Mouse (Mus musculus): Measurements from ENCODE around the gene Spag7. TPM values are rescaled to one million over a fixed set of nuclear protein-coding genes. Genes with fewer than 3 reads are reported as not detected.

Spag7 gene
- polyA plus RNA-seq, 1 experiment = 32.2 TPM

GRCm38 (mm10) chr11:70630129-70630528 lies 39.1 kb downstream of the Spag7 start:
- 82% methylated on average over 7 of the region's 7 CpGs for WGBS
- TF ChIP-seq POLR2A (IDR thresholded peaks at IDR 0.05; ENCODE audit: control insufficient read depth, extremely low read depth, insufficient read depth, low read length, poor library complexity) = no peak
- TF ChIP-seq CTCF (IDR thresholded peaks at IDR 0.05; ENCODE audit: borderline replicate concordance, control insufficient read depth, extremely low read depth, insufficient read depth, low read length, poor library complexity) = no peak
- no peaks in the 10 kb centered on the region for H3K27me3 ChIP-seq (ENCODE audit: control insufficient read depth, insufficient read depth, low read length)
- no peaks in the 10 kb centered on the region for H3K4me1 ChIP-seq (replicated peaks; ENCODE audit: control insufficient read depth, insufficient read depth, low read length)
- no peak for DNase-seq
- H3K27ac ChIP-seq (ENCODE audit: control insufficient read depth, insufficient read depth, low read length) = no peak overlapping the region
- H3K4me3 ChIP-seq (ENCODE audit: control insufficient read depth, insufficient read depth, low read length) = no peak overlapping the region
- H3K36me3 ChIP-seq (ENCODE audit: control insufficient read depth, insufficient read depth, low read length) = no peaks in the 10 kb centered on the region

GRCm38 (mm10) chr11:70629557-70629956 lies 39.7 kb downstream of the Spag7 start:
- DNase-seq = peak; percentile 55
- WGBS = 62% methylated on average over 5 of the region's 5 CpGs
- no peak overlapping the region for H3K4me3 ChIP-seq (ENCODE audit: control insufficient read depth, insufficient read depth, low read length)
- H3K4me1 ChIP-seq (replicated peaks; ENCODE audit: control insufficient read depth, insufficient read depth, low read length) = no peaks in the 10 kb centered on the region
- no peaks in the 10 kb centered on the region for H3K27me3 ChIP-seq (ENCODE audit: control insufficient read depth, insufficient read depth, low read length)
- TF ChIP-seq POLR2A (IDR thresholded peaks at IDR 0.05; ENCODE audit: control insufficient read depth, extremely low read depth, insufficient read depth, low read length, poor library complexity) = no peak
- TF ChIP-seq CTCF (IDR thresholded peaks at IDR 0.05; ENCODE audit: borderline replicate concordance, control insufficient read depth, extremely low read depth, insufficient read depth, low read length, poor library complexity) = no peak
- H3K27ac ChIP-seq (ENCODE audit: control insufficient read depth, insufficient read depth, low read length) = no peak overlapping the region
- H3K36me3 ChIP-seq (ENCODE audit: control insufficient read depth, insufficient read depth, low read length) = no peaks in the 10 kb centered on the region

- Histone ChIP-seq H3K4me3 (ENCODE audit: control insufficient read depth, insufficient read depth, low read length) (no peak overlapping the region), H3K27ac (ENCODE audit: control insufficient read depth, insufficient read depth, low read length) (no peak overlapping the region), H3K36me3 (ENCODE audit: control insufficient read depth, insufficient read depth, low read length) (no peaks in the 10 kb centered on the region), H3K4me1 (replicated peaks; ENCODE audit: control insufficient read depth, insufficient read depth, low read length) (no peaks in the 10 kb centered on the region), H3K27me3 (ENCODE audit: control insufficient read depth, insufficient read depth, low read length) (no peaks in the 10 kb centered on the region)
- 94% methylated on average over 2 of the region's 2 CpGs for WGBS
- no peak for DNase-seq
- TF ChIP-seq POLR2A (IDR thresholded peaks at IDR 0.05; ENCODE audit: control insufficient read depth, extremely low read depth, insufficient read depth, low read length, poor library complexity) = no peak
- TF ChIP-seq CTCF (IDR thresholded peaks at IDR 0.05; ENCODE audit: borderline replicate concordance, control insufficient read depth, extremely low read depth, insufficient read depth, low read length, poor library complexity) = no peak
These were observed 40.8 kb downstream of the Spag7 start for GRCm38 (mm10) chr11:70628431-70628830.

GRCm38 (mm10) chr11:70626877-70627276 lies 42.3 kb downstream of the Spag7 start:
- Histone ChIP-seq H3K27me3 (ENCODE audit: control insufficient read depth, insufficient read depth, low read length) (no peaks in the 10 kb centered on the region), H3K27ac (ENCODE audit: control insufficient read depth, insufficient read depth, low read length) (no peak overlapping the region), H3K4me1 (replicated peaks; ENCODE audit: control insufficient read depth, insufficient read depth, low read length) (no peaks in the 10 kb centered on the region), H3K36me3 (ENCODE audit: control insufficient read depth, insufficient read depth, low read length) (no peaks in the 10 kb centered on the region), H3K4me3 (ENCODE audit: control insufficient read depth, insufficient read depth, low read length) (no peak overlapping the region)
- TF ChIP-seq CTCF (IDR thresholded peaks at IDR 0.05; ENCODE audit: borderline replicate concordance, control insufficient read depth, extremely low read depth, insufficient read depth, low read length, poor library complexity) (no peak), POLR2A (IDR thresholded peaks at IDR 0.05; ENCODE audit: control insufficient read depth, extremely low read depth, insufficient read depth, low read length, poor library complexity) (no peak)
- no peak for DNase-seq
- WGBS = 86% methylated on average over 4 of the region's 4 CpGs

- H3K4me3 ChIP-seq (ENCODE audit: control insufficient read depth, insufficient read depth, low read length) = no peak overlapping the region
- WGBS = 43% methylated on average over 4 of the region's 4 CpGs
- TF ChIP-seq POLR2A (IDR thresholded peaks at IDR 0.05; ENCODE audit: control insufficient read depth, extremely low read depth, insufficient read depth, low read length, poor library complexity) = no peak
- peak; percentile 22; the same call in 1 of the 2 replicates for TF ChIP-seq CTCF (IDR thresholded peaks at IDR 0.05; ENCODE audit: borderline replicate concordance, control insufficient read depth, extremely low read depth, insufficient read depth, low read length, poor library complexity)
- no peak overlapping the region for H3K27ac ChIP-seq (ENCODE audit: control insufficient read depth, insufficient read depth, low read length)
- H3K4me1 ChIP-seq (replicated peaks; ENCODE audit: control insufficient read depth, insufficient read depth, low read length) = no peaks in the 10 kb centered on the region
- peak; percentile 59 for DNase-seq
- no peaks in the 10 kb centered on the region for H3K36me3 ChIP-seq (ENCODE audit: control insufficient read depth, insufficient read depth, low read length)
- H3K27me3 ChIP-seq (ENCODE audit: control insufficient read depth, insufficient read depth, low read length) = no peaks in the 10 kb centered on the region
These were observed 43.7 kb downstream of the Spag7 start for GRCm38 (mm10) chr11:70625473-70625872.

GRCm38 (mm10) chr11:70623053-70623742 lies 46.0 kb downstream of the Spag7 start:
- Histone ChIP-seq H3K36me3 (ENCODE audit: control insufficient read depth, insufficient read depth, low read length) (no peaks in the 10 kb centered on the region), H3K27ac (ENCODE audit: control insufficient read depth, insufficient read depth, low read length) (no peak overlapping the region), H3K27me3 (ENCODE audit: control insufficient read depth, insufficient read depth, low read length) (no peaks in the 10 kb centered on the region), H3K4me1 (replicated peaks; ENCODE audit: control insufficient read depth, insufficient read depth, low read length) (no peaks in the 10 kb centered on the region), H3K4me3 (ENCODE audit: control insufficient read depth, insufficient read depth, low read length) (no peak overlapping the region)
- 95% methylated on average over 10 of the region's 10 CpGs for WGBS
- no peak for DNase-seq
- TF ChIP-seq CTCF (IDR thresholded peaks at IDR 0.05; ENCODE audit: borderline replicate concordance, control insufficient read depth, extremely low read depth, insufficient read depth, low read length, poor library complexity) = no peak
- no peak for TF ChIP-seq POLR2A (IDR thresholded peaks at IDR 0.05; ENCODE audit: control insufficient read depth, extremely low read depth, insufficient read depth, low read length, poor library complexity)

Data from thymus, adult 2 months (tissue).